Mouse (Mus musculus): Measurements from ENCODE around the gene Pfn1. TPM values are rescaled to one million over a fixed set of nuclear protein-coding genes. Genes with fewer than 3 reads are reported as not detected.

Pfn1 gene
- polyA plus RNA-seq, 1 experiment from 2014 or later = 1,326 TPM

DNA sequence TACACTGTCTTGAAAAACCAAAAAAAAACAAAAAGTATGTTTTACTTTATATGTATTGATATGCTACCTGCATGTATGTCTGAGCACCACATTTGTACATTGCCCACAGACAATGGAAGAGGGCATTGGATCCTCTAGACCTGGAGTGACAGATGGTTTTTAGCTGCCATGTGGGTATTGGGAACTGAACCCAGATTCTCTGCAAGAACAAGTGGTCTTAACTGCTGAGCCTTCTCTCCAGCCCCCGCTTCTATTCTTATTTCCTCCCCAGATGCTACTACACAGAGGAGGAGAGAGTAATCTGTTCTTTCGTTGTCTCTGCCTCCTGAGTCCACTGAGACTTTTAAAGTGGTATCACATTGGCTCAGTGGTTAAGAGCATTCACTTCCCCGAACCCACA lies 39.1 kb upstream of the Pfn1 start:
- H3K27ac ChIP-seq (ENCODE audit: low read depth, low read length) = no peak overlapping the region
- DNase-seq (ENCODE audit: low spot score, missing footprints) (no peak), ATAC-seq (ENCODE audit: low FRiP score) (no peak)
- H3K4me3 ChIP-seq (ENCODE audit: low read depth, low read length) = no peak overlapping the region
- H3K36me3 ChIP-seq (ENCODE audit: control insufficient read depth, insufficient read depth, low read length) = no peaks in the 10 kb centered on the region
- 69% methylated on average over 3 of the region's 3 CpGs for WGBS
- no peak overlapping the region for H3K4me2 ChIP-seq
- no peak overlapping the region for H3K9ac ChIP-seq (ENCODE audit: low read length)
- H3K27me3 ChIP-seq (ENCODE audit: control insufficient read depth, insufficient read depth, low read length) = no peaks in the 10 kb centered on the region
- H3K4me1 ChIP-seq (ENCODE audit: control insufficient read depth, insufficient read depth, low read length) = peaks cover 2% of the 10 kb centered on the region
- H3K9me3 ChIP-seq (ENCODE audit: control insufficient read depth, low read length) = no peaks in the 10 kb centered on the region

DNA sequence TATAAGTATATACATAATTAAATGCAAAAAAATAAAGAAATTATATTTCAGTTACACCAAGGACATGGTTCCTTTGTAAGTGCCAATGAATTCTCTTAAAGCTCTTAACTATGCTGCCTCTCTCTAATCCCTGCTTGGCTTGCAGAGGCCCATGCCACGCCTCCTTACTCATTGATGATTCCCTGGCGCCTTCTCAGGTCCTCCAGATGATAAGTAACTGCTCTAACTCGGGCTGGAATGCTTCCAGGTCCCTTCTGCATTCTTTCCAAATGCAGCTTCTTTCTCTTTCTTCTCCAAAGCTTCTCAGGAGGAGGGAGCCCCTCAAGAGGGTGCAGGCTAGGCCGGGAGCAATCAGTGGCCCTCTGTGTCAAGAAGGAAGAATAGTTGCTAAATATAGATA lies 35.1 kb upstream of the Pfn1 start:
- no peaks in the 10 kb centered on the region for H3K9me3 ChIP-seq (ENCODE audit: control insufficient read depth, low read length)
- H3K4me3 ChIP-seq (ENCODE audit: low read depth, low read length) = no peak overlapping the region
- H3K27ac ChIP-seq (ENCODE audit: low read depth, low read length) = no peak overlapping the region
- no peak overlapping the region for H3K4me2 ChIP-seq
- no peak for ATAC-seq (ENCODE audit: low FRiP score)
- H3K36me3 ChIP-seq (ENCODE audit: control insufficient read depth, insufficient read depth, low read length) = no peaks in the 10 kb centered on the region
- WGBS = 55% methylated on average over 4 of the region's 4 CpGs
- H3K4me1 ChIP-seq (ENCODE audit: control insufficient read depth, insufficient read depth, low read length) = peaks cover 13% of the 10 kb centered on the region
- no peak overlapping the region for H3K9ac ChIP-seq (ENCODE audit: low read length)
- DNase-seq (ENCODE audit: low spot score, missing footprints) = peak; percentile 33
- no peaks in the 10 kb centered on the region for H3K27me3 ChIP-seq (ENCODE audit: control insufficient read depth, insufficient read depth, low read length)

DNA sequence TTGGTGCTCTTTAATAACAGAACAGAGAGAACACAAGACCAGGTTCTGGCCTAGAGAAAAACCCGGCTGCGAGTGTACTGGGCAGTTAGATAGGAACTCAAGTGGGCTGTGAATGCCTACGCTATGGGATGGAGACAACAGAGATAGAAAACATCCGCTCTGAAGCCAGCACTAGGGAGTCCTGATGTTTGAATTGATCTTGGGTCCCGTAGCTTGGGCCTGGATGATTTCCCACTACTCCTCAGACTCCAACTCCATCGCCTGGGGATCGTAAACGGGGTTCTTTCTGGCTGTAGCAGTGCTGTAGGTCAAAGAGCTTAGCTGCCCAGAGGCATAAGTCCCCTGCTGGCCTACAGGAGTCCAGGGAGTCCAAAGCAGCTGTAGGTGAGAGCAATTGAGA lies 33.9 kb upstream of the Pfn1 start:
- Histone ChIP-seq H3K27me3 (ENCODE audit: control insufficient read depth, insufficient read depth, low read length) (no peaks in the 10 kb centered on the region), H3K36me3 (ENCODE audit: control insufficient read depth, insufficient read depth, low read length) (peaks cover 2% of the 10 kb centered on the region; the same call in 1 of the 2 replicates), H3K4me2 (peak overlapping the region; percentile 76), H3K9me3 (ENCODE audit: control insufficient read depth, low read length) (no peaks in the 10 kb centered on the region), H3K9ac (ENCODE audit: low read length) (peak overlapping the region; percentile 79), H3K27ac (ENCODE audit: low read depth, low read length) (peak overlapping the region; percentile 2; the same call in 1 of the 2 replicates), H3K4me3 (ENCODE audit: low read depth, low read length) (peak overlapping the region; percentile 77), H3K4me1 (ENCODE audit: control insufficient read depth, insufficient read depth, low read length) (peaks cover 13% of the 10 kb centered on the region)
- WGBS = 11% methylated on average over 8 of the region's 8 CpGs
- DNase-seq (ENCODE audit: low spot score, missing footprints) (no peak), ATAC-seq (ENCODE audit: low FRiP score) (no peak)

DNA sequence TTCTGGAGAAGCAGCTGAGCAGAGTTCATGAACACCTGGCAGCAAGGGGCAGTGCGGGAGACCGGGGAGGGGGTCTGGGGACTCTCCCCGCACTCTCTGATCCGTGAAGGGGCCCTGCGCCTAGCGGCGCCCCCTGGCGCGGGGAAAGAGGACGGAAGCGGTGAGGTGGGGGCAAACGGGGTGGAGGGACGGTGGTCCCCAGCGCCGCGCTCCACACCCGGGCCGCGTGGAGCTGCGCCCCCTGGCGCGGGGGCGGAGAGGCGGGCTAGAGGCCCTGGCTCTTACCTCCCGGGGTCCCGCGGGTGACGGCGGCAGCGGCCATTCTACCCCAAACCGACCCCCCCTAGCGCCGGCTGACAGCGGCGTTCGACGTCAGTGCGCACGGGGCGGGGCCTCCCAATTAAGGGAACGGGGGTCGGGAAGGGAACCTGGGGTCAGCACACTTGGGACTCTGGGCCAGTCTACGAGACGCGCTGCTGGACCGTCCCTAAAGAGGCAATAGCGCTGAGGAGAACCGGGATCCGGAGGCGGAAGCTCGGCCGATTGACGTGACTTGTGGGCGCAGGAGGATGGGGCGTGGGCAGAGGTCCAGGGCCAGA lies 33.3 kb upstream of the Pfn1 start, which contains the start of gene Camta2:
Camta2 (minus strand) TSS at position 505 of the 599 bp plus-strand sequence.
- H3K27me3 ChIP-seq (ENCODE audit: control insufficient read depth, insufficient read depth, low read length) = no peaks in the 10 kb centered on the region
- ATAC-seq (ENCODE audit: low FRiP score) = peak; percentile 92
- DNase-seq (ENCODE audit: low spot score, missing footprints) = peak; percentile 99

DNA sequence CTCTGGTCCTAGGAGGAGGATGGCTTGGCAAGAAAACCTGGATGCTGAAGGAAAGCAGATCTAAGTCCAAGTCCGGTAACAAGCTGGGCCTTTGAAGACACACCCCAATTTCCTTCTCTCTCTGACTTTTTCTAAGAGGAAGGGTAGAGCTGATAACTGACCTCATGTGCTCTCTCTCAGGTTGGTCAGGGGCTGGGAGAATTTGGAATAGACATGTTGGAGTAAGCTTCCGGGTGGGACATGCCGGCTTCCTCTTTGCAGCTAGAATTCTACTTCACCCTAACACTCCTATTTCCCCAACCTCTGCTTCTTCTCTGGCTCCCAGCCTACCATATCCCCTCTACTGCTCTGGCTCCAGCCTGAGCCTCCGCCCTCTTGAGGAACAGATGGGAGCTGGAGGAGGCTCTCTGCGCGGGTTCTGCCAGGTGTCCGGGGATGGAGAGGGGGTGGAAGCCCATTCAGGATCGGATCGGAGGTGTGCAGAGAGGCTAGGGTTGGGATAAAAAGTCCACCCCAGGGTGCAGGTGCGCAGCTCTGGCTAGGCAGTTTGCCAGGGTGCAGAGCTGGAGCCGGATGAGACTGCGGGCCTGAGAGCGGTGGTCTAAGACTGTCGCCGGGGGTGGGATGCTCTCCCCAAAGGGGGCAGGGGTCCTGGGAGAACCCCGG lies 32.6 kb upstream of the Pfn1 start:
- peak overlapping the region; percentile 79 for H3K9ac ChIP-seq (ENCODE audit: low read length)
- H3K36me3 ChIP-seq (ENCODE audit: control insufficient read depth, insufficient read depth, low read length) = peaks cover 2% of the 10 kb centered on the region; the same call in 1 of the 2 replicates
- WGBS = 6% methylated on average over 16 of the region's 16 CpGs
- H3K27ac ChIP-seq (ENCODE audit: low read depth, low read length) = peak overlapping the region; percentile 41
- H3K4me2 ChIP-seq = peak overlapping the region; percentile 76
- H3K9me3 ChIP-seq (ENCODE audit: control insufficient read depth, low read length) = no peaks in the 10 kb centered on the region
- H3K27me3 ChIP-seq (ENCODE audit: control insufficient read depth, insufficient read depth, low read length) = no peaks in the 10 kb centered on the region
- H3K4me3 ChIP-seq (ENCODE audit: low read depth, low read length) = peak overlapping the region; percentile 77
- peaks cover 22% of the 10 kb centered on the region for H3K4me1 ChIP-seq (ENCODE audit: control insufficient read depth, insufficient read depth, low read length)
- ATAC-seq (ENCODE audit: low FRiP score) (peak; percentile 67), DNase-seq (ENCODE audit: low spot score, missing footprints) (peak; percentile 91)

More for the DNA sequence above, 33.3 kb upstream of the Pfn1 start, which contains the start of gene Camta2:
- Histone ChIP-seq H3K36me3 (ENCODE audit: control insufficient read depth, insufficient read depth, low read length) (peaks cover 2% of the 10 kb centered on the region; the same call in 1 of the 2 replicates), H3K4me1 (ENCODE audit: control insufficient read depth, insufficient read depth, low read length) (peaks cover 15% of the 10 kb centered on the region), H3K9me3 (ENCODE audit: control insufficient read depth, low read length) (no peaks in the 10 kb centered on the region), H3K9ac (ENCODE audit: low read length) (peak within 1 kb of the TSS; percentile 79), H3K4me2 (peak within 1 kb of the TSS; percentile 76), H3K27ac (ENCODE audit: low read depth, low read length) (peak within 1 kb of the TSS; percentile 41), H3K4me3 (ENCODE audit: low read depth, low read length) (peak within 1 kb of the TSS; percentile 77)
- WGBS = 1% methylated on average over 51 of the region's 55 CpGs

DNA sequence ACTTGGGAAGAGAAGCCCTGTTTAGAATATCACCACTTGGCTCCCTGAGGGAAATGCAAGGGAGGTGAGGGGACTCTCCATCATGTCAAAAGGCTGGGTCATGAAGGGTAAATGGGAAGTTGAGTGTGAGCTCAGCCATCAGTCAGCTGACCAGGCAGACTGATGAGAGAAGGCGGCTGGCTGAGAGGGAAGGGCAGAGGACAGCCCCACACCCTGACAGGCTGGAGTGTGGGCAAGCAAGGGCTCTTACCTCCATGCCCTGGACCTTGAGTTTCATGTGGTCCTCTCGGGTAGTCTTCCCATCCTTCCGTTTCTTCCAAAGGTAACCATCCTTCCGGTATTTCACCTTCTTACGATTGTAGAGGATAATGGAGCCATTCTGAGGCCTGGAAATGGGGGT lies 29.2 kb upstream of the Pfn1 start:
- Histone ChIP-seq H3K4me3 (ENCODE audit: low read depth, low read length) (no peak overlapping the region), H3K9ac (ENCODE audit: low read length) (no peak overlapping the region), H3K4me2 (no peak overlapping the region), H3K36me3 (ENCODE audit: control insufficient read depth, insufficient read depth, low read length) (peaks cover 2% of the 10 kb centered on the region; the same call in 1 of the 2 replicates), H3K9me3 (ENCODE audit: control insufficient read depth, low read length) (no peaks in the 10 kb centered on the region), H3K27ac (ENCODE audit: low read depth, low read length) (no peak overlapping the region), H3K27me3 (ENCODE audit: control insufficient read depth, insufficient read depth, low read length) (no peaks in the 10 kb centered on the region), H3K4me1 (ENCODE audit: control insufficient read depth, insufficient read depth, low read length) (peaks cover 22% of the 10 kb centered on the region)
- WGBS = 91% methylated on average over 5 of the region's 5 CpGs
- ATAC-seq (ENCODE audit: low FRiP score) = no peak
- DNase-seq (ENCODE audit: low spot score, missing footprints) = no peak

DNA sequence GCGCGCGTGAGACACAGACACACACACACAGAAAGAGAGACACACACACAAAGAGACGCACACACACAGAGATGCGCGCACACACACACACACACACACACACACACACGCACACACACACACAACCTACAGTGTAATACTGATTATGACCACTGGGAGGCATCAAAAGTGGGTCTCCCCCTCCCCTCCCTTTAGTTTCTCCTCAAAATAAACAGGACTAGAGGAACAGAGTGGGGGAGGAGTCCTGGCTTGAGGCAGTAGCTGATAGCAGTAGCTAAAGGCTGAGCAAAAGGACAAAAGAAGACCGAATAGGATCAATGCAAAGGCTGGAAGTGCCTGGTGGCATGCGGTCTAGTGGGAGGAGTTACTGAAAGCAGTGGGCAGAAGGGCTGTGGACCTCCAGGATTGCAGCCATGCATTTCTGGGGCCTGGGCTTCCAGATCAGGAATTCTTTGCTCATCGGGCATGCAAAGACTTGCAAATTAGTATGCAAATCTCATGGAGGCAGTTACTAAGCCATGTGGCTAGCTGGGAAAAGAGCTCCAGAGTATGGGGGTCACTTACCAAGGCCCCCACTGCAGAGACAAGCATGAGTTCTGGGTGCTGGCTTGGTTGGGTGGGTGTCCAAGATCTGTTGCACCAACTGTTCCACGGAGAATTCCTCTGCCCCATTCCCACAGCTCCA lies 27.6 kb upstream of the Pfn1 start:
- ATAC-seq (ENCODE audit: low FRiP score) = peak; percentile 90
- H3K9me3 ChIP-seq (ENCODE audit: control insufficient read depth, low read length) = no peaks in the 10 kb centered on the region
- DNase-seq (ENCODE audit: low spot score, missing footprints) = peak; percentile 98
- no peak overlapping the region for H3K4me3 ChIP-seq (ENCODE audit: low read depth, low read length)
- peaks cover 14% of the 10 kb centered on the region for H3K4me1 ChIP-seq (ENCODE audit: control insufficient read depth, insufficient read depth, low read length)
- peak overlapping the region; percentile 25; the same call in 1 of the 2 replicates for H3K4me2 ChIP-seq
- H3K27me3 ChIP-seq (ENCODE audit: control insufficient read depth, insufficient read depth, low read length) = no peaks in the 10 kb centered on the region
- 9% methylated on average over 11 of the region's 11 CpGs for WGBS
- H3K36me3 ChIP-seq (ENCODE audit: control insufficient read depth, insufficient read depth, low read length) = peaks cover 2% of the 10 kb centered on the region; the same call in 1 of the 2 replicates
- peak overlapping the region; percentile 32; the same call in 1 of the 2 replicates for H3K9ac ChIP-seq (ENCODE audit: low read length)
- H3K27ac ChIP-seq (ENCODE audit: low read depth, low read length) = peak overlapping the region; percentile 60

DNA sequence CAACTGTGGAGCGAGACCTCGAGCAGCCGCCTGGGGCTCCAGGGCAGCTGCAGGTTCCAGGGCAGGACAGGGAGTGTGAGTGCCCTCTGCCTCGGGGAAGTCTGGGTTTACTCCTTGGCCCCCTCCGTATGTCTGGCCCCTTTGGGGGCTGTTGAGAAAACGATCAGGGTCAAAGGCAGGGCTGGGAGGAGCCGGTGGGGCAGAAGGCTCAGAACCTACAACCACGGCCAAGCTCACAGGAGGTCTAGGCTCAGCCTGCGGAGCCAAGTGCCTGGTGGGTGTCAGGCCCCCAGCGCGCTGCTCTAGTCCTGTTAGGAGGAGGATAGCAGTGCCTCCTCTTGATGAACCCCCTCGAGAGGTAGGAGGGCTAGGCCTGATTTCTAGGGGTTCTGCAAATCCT lies 26.7 kb upstream of the Pfn1 start:
- no peak overlapping the region; the same call in 1 of the 2 replicates for H3K4me2 ChIP-seq
- ATAC-seq (ENCODE audit: low FRiP score) = no peak
- peaks cover 2% of the 10 kb centered on the region; the same call in 1 of the 2 replicates for H3K36me3 ChIP-seq (ENCODE audit: control insufficient read depth, insufficient read depth, low read length)
- no peak for DNase-seq (ENCODE audit: low spot score, missing footprints)
- WGBS = 69% methylated on average over 12 of the region's 12 CpGs
- no peaks in the 10 kb centered on the region for H3K9me3 ChIP-seq (ENCODE audit: control insufficient read depth, low read length)
- H3K27ac ChIP-seq (ENCODE audit: low read depth, low read length) = no peak overlapping the region
- H3K27me3 ChIP-seq (ENCODE audit: control insufficient read depth, insufficient read depth, low read length) = no peaks in the 10 kb centered on the region
- peaks cover 9% of the 10 kb centered on the region for H3K4me1 ChIP-seq (ENCODE audit: control insufficient read depth, insufficient read depth, low read length)
- no peak overlapping the region for H3K4me3 ChIP-seq (ENCODE audit: low read depth, low read length)
- H3K9ac ChIP-seq (ENCODE audit: low read length) = no peak overlapping the region

DNA sequence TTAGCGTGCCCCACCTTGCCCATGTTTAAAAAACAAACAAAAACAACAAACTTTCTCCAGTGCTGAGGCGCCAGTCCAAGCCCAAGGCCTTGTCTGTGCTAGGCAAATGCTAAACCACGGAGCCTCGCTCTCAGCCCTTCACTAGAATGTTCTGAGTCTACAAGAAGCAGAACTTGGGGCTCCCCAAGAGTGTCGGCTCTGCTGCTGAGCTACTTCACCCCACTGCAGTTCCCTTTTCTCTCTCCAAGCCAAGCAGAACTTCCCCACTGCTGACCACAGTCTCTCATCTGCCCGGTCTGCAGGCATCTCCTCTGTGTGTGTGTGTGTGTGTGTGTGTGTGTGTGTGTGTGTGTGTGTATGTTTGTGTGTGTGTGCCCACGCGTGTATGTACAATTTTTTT lies 25.4 kb upstream of the Pfn1 start:
- no peak overlapping the region for H3K27ac ChIP-seq (ENCODE audit: low read depth, low read length)
- no peak for ATAC-seq (ENCODE audit: low FRiP score)
- H3K4me3 ChIP-seq (ENCODE audit: low read depth, low read length) = no peak overlapping the region
- H3K36me3 ChIP-seq (ENCODE audit: control insufficient read depth, insufficient read depth, low read length) = peaks cover 2% of the 10 kb centered on the region; the same call in 1 of the 2 replicates
- DNase-seq (ENCODE audit: low spot score, missing footprints) = no peak
- no peak overlapping the region for H3K4me2 ChIP-seq
- peaks cover 9% of the 10 kb centered on the region for H3K4me1 ChIP-seq (ENCODE audit: control insufficient read depth, insufficient read depth, low read length)
- H3K9me3 ChIP-seq (ENCODE audit: control insufficient read depth, low read length) = no peaks in the 10 kb centered on the region
- H3K27me3 ChIP-seq (ENCODE audit: control insufficient read depth, insufficient read depth, low read length) = no peaks in the 10 kb centered on the region
- WGBS = 89% methylated on average over 8 of the region's 8 CpGs
- no peak overlapping the region for H3K9ac ChIP-seq (ENCODE audit: low read length)
